Mouse (Mus musculus): Measurements from ENCODE around the gene Tecr. TPM values are rescaled to one million over a fixed set of nuclear protein-coding genes. Genes with fewer than 3 reads are reported as not detected.

The Tecr gene
- polyA plus RNA-seq, 1 experiment: 215 TPM

- no peak overlapping the region for H3K27ac ChIP-seq (ENCODE audit: insufficient read depth, low read depth, low read length)
- no peak for TF ChIP-seq CTCF (IDR thresholded peaks at IDR 0.05; ENCODE audit: low read depth, low read length)
- TF ChIP-seq POLR2A (IDR thresholded peaks at IDR 0.05; ENCODE audit: borderline replicate concordance, low read depth, low read length): no peak
- no peak overlapping the region for H3K4me3 ChIP-seq (ENCODE audit: insufficient read depth, low read length)
- peaks cover 3% of the 10 kb centered on the region; the same call in 1 of the 2 replicates for H3K4me1 ChIP-seq (ENCODE audit: control insufficient read depth, insufficient read depth, low read length)
Observed at GRCm38 (mm10) chr8:83648031-83648430, 40.3 kb upstream of the Tecr start.

- Histone ChIP-seq H3K4me1 (ENCODE audit: control insufficient read depth, insufficient read depth, low read length) (peaks cover 3% of the 10 kb centered on the region; the same call in 1 of the 2 replicates), H3K27ac (ENCODE audit: insufficient read depth, low read depth, low read length) (no peak overlapping the region), H3K4me3 (ENCODE audit: insufficient read depth, low read length) (no peak overlapping the region)
- no peak for TF ChIP-seq POLR2A (IDR thresholded peaks at IDR 0.05; ENCODE audit: borderline replicate concordance, low read depth, low read length)
Observed at GRCm38 (mm10) chr8:83647511-83647910, 39.7 kb upstream of the Tecr start.

- H3K4me1 ChIP-seq (ENCODE audit: control insufficient read depth, insufficient read depth, low read length): no peaks in the 10 kb centered on the region
- no peak overlapping the region for H3K27ac ChIP-seq (ENCODE audit: insufficient read depth, low read depth, low read length)
- H3K4me3 ChIP-seq (ENCODE audit: insufficient read depth, low read length): no peak overlapping the region
- TF ChIP-seq POLR2A (IDR thresholded peaks at IDR 0.05; ENCODE audit: borderline replicate concordance, low read depth, low read length) (no peak), CTCF (IDR thresholded peaks at IDR 0.05; ENCODE audit: low read depth, low read length) (no peak)
Observed at GRCm38 (mm10) chr8:83639649-83640048, 31.9 kb upstream of the Tecr start.

- H3K27ac ChIP-seq (ENCODE audit: insufficient read depth, low read depth, low read length): no peak overlapping the region
- H3K4me3 ChIP-seq (ENCODE audit: insufficient read depth, low read length): no peak overlapping the region
- H3K4me1 ChIP-seq (ENCODE audit: control insufficient read depth, insufficient read depth, low read length): no peaks in the 10 kb centered on the region
- no peak for TF ChIP-seq POLR2A (IDR thresholded peaks at IDR 0.05; ENCODE audit: borderline replicate concordance, low read depth, low read length)
- no peak for TF ChIP-seq CTCF (IDR thresholded peaks at IDR 0.05; ENCODE audit: low read depth, low read length)
Observed at GRCm38 (mm10) chr8:83638856-83639255, 31.1 kb upstream of the Tecr start.

- TF ChIP-seq CTCF (IDR thresholded peaks at IDR 0.05; ENCODE audit: low read depth, low read length): no peak
- no peak overlapping the region for H3K27ac ChIP-seq (ENCODE audit: insufficient read depth, low read depth, low read length)
- H3K4me1 ChIP-seq (ENCODE audit: control insufficient read depth, insufficient read depth, low read length): no peaks in the 10 kb centered on the region
- no peak overlapping the region for H3K4me3 ChIP-seq (ENCODE audit: insufficient read depth, low read length)
Observed at GRCm38 (mm10) chr8:83632083-83632707, 24.4 kb upstream of the Tecr start.

GRCm38 (mm10) chr8:83625676-83626299 is 18.0 kb upstream of the Tecr start:
- Histone ChIP-seq H3K27ac (ENCODE audit: insufficient read depth, low read depth, low read length) (no peak overlapping the region), H3K4me3 (ENCODE audit: insufficient read depth, low read length) (no peak overlapping the region), H3K4me1 (ENCODE audit: control insufficient read depth, insufficient read depth, low read length) (0 out of 2 replicates have a peak, but pooled peaks cover 2% of the 10 kb centered on the region)
- TF ChIP-seq POLR2A (IDR thresholded peaks at IDR 0.05; ENCODE audit: borderline replicate concordance, low read depth, low read length) (no peak), CTCF (IDR thresholded peaks at IDR 0.05; ENCODE audit: low read depth, low read length) (no peak)

GRCm38 (mm10) chr8:83624739-83625138 is 17.0 kb upstream of the Tecr start:
- 0 out of 2 replicates have a peak, but pooled peaks cover 2% of the 10 kb centered on the region for H3K4me1 ChIP-seq (ENCODE audit: control insufficient read depth, insufficient read depth, low read length)
- H3K4me3 ChIP-seq (ENCODE audit: insufficient read depth, low read length): no peak overlapping the region
- no peak for TF ChIP-seq POLR2A (IDR thresholded peaks at IDR 0.05; ENCODE audit: borderline replicate concordance, low read depth, low read length)
- TF ChIP-seq CTCF (IDR thresholded peaks at IDR 0.05; ENCODE audit: low read depth, low read length): 0 out of 2 replicates have a peak, but pooled peaks have one; percentile 31
- H3K27ac ChIP-seq (ENCODE audit: insufficient read depth, low read depth, low read length): no peak overlapping the region

GRCm38 (mm10) chr8:83623549-83623948 is 15.8 kb upstream of the Tecr start:
- TF ChIP-seq CTCF (IDR thresholded peaks at IDR 0.05; ENCODE audit: low read depth, low read length) (no peak), POLR2A (IDR thresholded peaks at IDR 0.05; ENCODE audit: borderline replicate concordance, low read depth, low read length) (no peak)
- H3K27ac ChIP-seq (ENCODE audit: insufficient read depth, low read depth, low read length): no peak overlapping the region
- 0 out of 2 replicates have a peak, but pooled peaks cover 2% of the 10 kb centered on the region for H3K4me1 ChIP-seq (ENCODE audit: control insufficient read depth, insufficient read depth, low read length)
- H3K4me3 ChIP-seq (ENCODE audit: insufficient read depth, low read length): no peak overlapping the region

GRCm38 (mm10) chr8:83622389-83622989 is 14.7 kb upstream of the Tecr start:
- Histone ChIP-seq H3K4me3 (ENCODE audit: insufficient read depth, low read length) (peak overlapping the region; percentile 32), H3K4me1 (ENCODE audit: control insufficient read depth, insufficient read depth, low read length) (0 out of 2 replicates have a peak, but pooled peaks cover 2% of the 10 kb centered on the region), H3K27ac (ENCODE audit: insufficient read depth, low read depth, low read length) (no peak overlapping the region)
- TF ChIP-seq POLR2A (IDR thresholded peaks at IDR 0.05; ENCODE audit: borderline replicate concordance, low read depth, low read length): no peak
- TF ChIP-seq CTCF (IDR thresholded peaks at IDR 0.05; ENCODE audit: low read depth, low read length): peak; percentile 83
